Mouse (Mus musculus) small intestine, adult 2 months (tissue): ENCODE data around the gene Sae1. TPM values are rescaled to one million over a fixed set of nuclear protein-coding genes. Genes with fewer than 3 reads are reported as not detected.

Source experiments
- H3K27ac ChIP-seq: fragments of 200-500 bp; 2 replicates; pipeline ENCODE4 v1.5.1; 2012; ENCODE audit warnings: low read depth, low read length, control low read depth, inconsistent platforms; ENCODE audit not compliant: insufficient read depth
- H3K27me3 ChIP-seq: fragments of 200-500 bp; 2 replicates; pipeline ENCODE4 v1.6.1; 2012; ENCODE audit warnings: mild to moderate bottlenecking, moderate library complexity, low read length, inconsistent platforms; ENCODE audit not compliant: control insufficient read depth, insufficient read depth
- H3K36me3 ChIP-seq: fragments of 200-500 bp; 2 replicates; pipeline ENCODE4 v1.6.1; 2012; ENCODE audit warnings: mild to moderate bottlenecking, low read length, control low read depth, inconsistent platforms; ENCODE audit not compliant: control insufficient read depth, insufficient read depth
- H3K4me1 ChIP-seq: fragments of 200-500 bp; 2 replicates; pipeline ENCODE4 v1.6.1; 2012; ENCODE audit warnings: low read length, inconsistent platforms, mixed read lengths; ENCODE audit not compliant: control insufficient read depth, insufficient read depth, insufficient read length
- H3K4me3 ChIP-seq: fragments of 200-500 bp; 2 replicates; pipeline ENCODE4 v1.5.1; 2012; ENCODE audit warnings: low read depth, mild to moderate bottlenecking, control low read depth, inconsistent platforms, low read length, moderate library complexity
- CTCF ChIP-seq: fragments of 200-500 bp; IDR thresholded peaks from 2 replicates; pipeline ENCODE4 v1.5.1; 2012; ENCODE audit warnings: low read depth, mild to moderate bottlenecking, control low read depth, inconsistent platforms, low read length, moderate library complexity, mixed read lengths; ENCODE audit not compliant: insufficient replicate concordance, insufficient read length; ENCODE audit errors: extremely low read depth
- POLR2A ChIP-seq: fragments of 200-500 bp; IDR thresholded peaks from 2 replicates; pipeline ENCODE4 v1.6.1; 2012; ENCODE audit warnings: low read depth, mild to moderate bottlenecking, control low read depth, inconsistent platforms, low read length, moderate library complexity
- WGBS: fragments of 180-500 bp; shearing (Covaris S2); methylation state at CpG from one replicate; pipeline ENCODE4 v1.1.7; 2018; 5-methylcytosine and 5-hydroxymethylcytosine counted together
- polyA plus RNA-seq: library from polyadenylated mRNA; depleted of rRNA; stranded (reverse); fragments of >200 nt; gene quantifications from 2 replicates; pipeline ENCODE4 v1.2.3, GENCODE M21; 2012

The Sae1 gene
- polyA plus RNA-seq, 1 experiment, result 15.0 TPM

DNA sequence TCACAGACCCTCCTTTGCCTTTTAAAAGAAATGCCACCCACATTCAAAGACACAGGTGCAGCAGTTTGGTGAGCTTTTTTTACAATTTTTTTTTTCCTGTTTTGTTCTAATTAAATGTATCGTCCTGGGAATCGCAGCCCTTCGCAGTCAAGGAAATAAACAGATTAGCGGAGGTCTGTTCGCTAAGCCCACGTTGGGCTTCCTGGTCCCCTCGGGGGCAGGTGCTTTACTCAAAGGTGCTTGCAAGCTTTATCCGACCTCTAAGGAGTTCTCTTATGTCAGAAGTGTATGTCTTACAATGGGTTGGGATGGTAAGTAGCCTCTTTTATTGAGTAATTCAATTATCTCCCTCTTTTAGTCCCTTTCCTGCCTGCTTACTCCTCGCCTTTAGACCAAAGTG, 14.8 kb upstream of the Sae1 start:
- 2% methylated on average over 9 of the region's 9 CpGs for WGBS
- Histone ChIP-seq H3K4me1 (peaks cover 37% of the 10 kb centered on the region), H3K36me3 (no peaks in the 10 kb centered on the region; the same call in 1 of the 2 replicates), H3K27me3 (no peaks in the 10 kb centered on the region), H3K4me3 (peak overlapping the region; percentile 76), H3K27ac (peak overlapping the region; percentile 100)
- TF ChIP-seq CTCF (no peak), POLR2A (no peak)

- peaks cover 33% of the 10 kb centered on the region for H3K4me1 ChIP-seq
- H3K27me3 ChIP-seq, result no peaks in the 10 kb centered on the region
- H3K4me3 ChIP-seq, result peak overlapping the region; percentile 76
- H3K36me3 ChIP-seq, result no peaks in the 10 kb centered on the region; the same call in 1 of the 2 replicates
- under 1% methylated on average over 17 of the region's 17 CpGs for WGBS
- H3K27ac ChIP-seq, result peak overlapping the region; percentile 100
- TF ChIP-seq POLR2A, result peak; percentile 52; the same call in 1 of the 2 replicates
- TF ChIP-seq CTCF, result no peak
These were observed 14.4 kb upstream of the Sae1 start for GRCm38 (mm10) chr7:16401991-16402431.

DNA sequence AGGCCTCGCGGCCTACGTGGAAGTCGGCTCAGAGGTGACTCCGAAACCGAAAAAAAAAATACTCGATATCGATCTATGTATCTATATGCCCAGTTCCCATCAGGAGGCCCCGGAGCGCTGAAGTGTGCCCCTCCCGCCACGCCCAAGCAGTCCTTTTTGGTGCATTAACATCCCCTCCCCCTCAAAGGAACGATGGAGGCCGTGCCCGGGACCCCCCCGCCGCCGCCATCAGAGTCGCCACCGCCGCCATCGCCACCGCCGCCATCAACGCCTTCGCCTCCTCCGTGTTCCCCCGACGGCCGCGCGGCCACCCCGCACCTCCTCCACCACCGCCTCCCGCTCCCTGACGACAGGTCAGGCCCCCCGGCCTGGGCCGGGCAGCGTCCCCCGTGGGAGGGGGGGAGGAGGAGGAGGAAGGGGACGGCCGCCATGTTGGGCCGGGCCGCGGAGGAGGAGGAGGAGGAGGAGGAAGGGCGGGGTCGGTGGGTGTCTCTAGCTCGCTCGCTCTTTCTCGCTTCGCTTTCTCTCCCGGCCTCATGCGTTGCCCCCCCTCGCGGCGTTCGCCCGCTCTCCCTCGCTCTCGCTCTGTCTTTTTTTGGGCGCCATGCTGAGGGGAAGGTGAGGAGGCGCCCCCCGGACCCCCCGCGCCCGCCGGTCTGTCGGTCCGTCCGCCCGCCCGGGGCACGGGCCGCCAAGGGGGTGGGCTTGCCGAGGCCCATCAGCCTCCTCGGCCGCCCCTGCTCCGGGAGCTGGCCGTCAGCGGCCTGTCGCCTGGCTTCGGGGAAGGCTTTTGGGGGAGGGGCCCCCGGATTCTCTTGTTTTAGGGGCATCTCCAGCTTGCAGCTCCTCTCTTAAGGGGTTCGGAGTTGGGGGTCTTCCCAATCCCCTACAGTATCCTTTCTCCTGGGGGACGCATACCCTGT, 13.3 kb upstream of the Sae1 start, which contains the start of gene Zc3h4:
TSS of gene Zc3h4 (plus strand) at position 222 of the 923 bp plus-strand sequence.
- Histone ChIP-seq H3K4me3 (peak within 1 kb of the TSS; percentile 76), H3K36me3 (no peaks in the 10 kb centered on the region; the same call in 1 of the 2 replicates), H3K4me1 (peaks cover 26% of the 10 kb centered on the region), H3K27ac (peak within 1 kb of the TSS; percentile 100), H3K27me3 (no peaks in the 10 kb centered on the region)
- WGBS, result under 1% methylated on average over 76 of the region's 85 CpGs
- no peak for TF ChIP-seq CTCF
- TF ChIP-seq POLR2A, result peak; percentile 96

- peak; percentile 93 for TF ChIP-seq POLR2A
- TF ChIP-seq CTCF, result no peak
- H3K4me1 ChIP-seq, result peaks cover 18% of the 10 kb centered on the region
- peak overlapping the region; percentile 100 for H3K27ac ChIP-seq
- WGBS, result under 1% methylated on average over 77 of the region's 77 CpGs
- peak overlapping the region; percentile 76 for H3K4me3 ChIP-seq
- H3K36me3 ChIP-seq, result no peaks in the 10 kb centered on the region; the same call in 1 of the 2 replicates
- H3K27me3 ChIP-seq, result no peaks in the 10 kb centered on the region
These were observed 12.4 kb upstream of the Sae1 start for GRCm38 (mm10) chr7:16399820-16400688.

- Histone ChIP-seq H3K4me3 (peak overlapping the region; percentile 76), H3K27me3 (no peaks in the 10 kb centered on the region), H3K36me3 (no peaks in the 10 kb centered on the region; the same call in 1 of the 2 replicates), H3K27ac (peak overlapping the region; percentile 100), H3K4me1 (peaks cover 13% of the 10 kb centered on the region; the same call in 1 of the 2 replicates)
- WGBS, result under 1% methylated on average over 31 of the region's 31 CpGs
- TF ChIP-seq CTCF, result no peak
- peak; percentile 29; the same call in 1 of the 2 replicates for TF ChIP-seq POLR2A
These were observed 11.7 kb upstream of the Sae1 start for GRCm38 (mm10) chr7:16399098-16399819.

GRCm38 (mm10) chr7:16398387-16399050, 10.9 kb upstream of the Sae1 start:
- Histone ChIP-seq H3K4me1 (peaks cover 10% of the 10 kb centered on the region; the same call in 1 of the 2 replicates), H3K4me3 (peak overlapping the region; percentile 76; the same call in 1 of the 2 replicates), H3K27ac (peak overlapping the region; percentile 100), H3K27me3 (no peaks in the 10 kb centered on the region), H3K36me3 (no peaks in the 10 kb centered on the region; the same call in 1 of the 2 replicates)
- WGBS, result 50% methylated on average over 3 of the region's 3 CpGs
- TF ChIP-seq CTCF (no peak), POLR2A (no peak)
